Mouse (Mus musculus) layer of hippocampus, adult 8-10 months (tissue): Measurements from ENCODE around the gene Gm4559. TPM values are rescaled to one million over a fixed set of nuclear protein-coding genes. Genes with fewer than 3 reads are reported as not detected.
"Not testable (repeated sequence)": the region's sequence is repeated elsewhere in the genome, so short reads cannot be mapped to it uniquely, and the experiment has no call there.

Experiments
- DNase-seq, 2 experiments: peaks; one replicate each; pipeline ENCODE4 v3.0.0; 2022; ENCODE audit warnings: low spot score in 2 of 2
- total RNA-seq, 4 experiments: library from RNA; stranded (reverse); gene quantifications; 2 replicates each; pipeline ENCODE4 v1.2.4; 2022

Gene Gm4559
- total RNA-seq, 4 experiments from 2014 or later = not detected

GRCm38 (mm10) chr7:142279291-142279690 lies 5.1 kb upstream of the Gm4559 start:
- DNase-seq = not testable (repeated sequence)

GRCm38 (mm10) chr7:142278183-142278582 lies 4.0 kb upstream of the Gm4559 start:
- DNase-seq = peak in 1 of 2 experiments; percentile 49

GRCm38 (mm10) chr7:142258254-142258653 lies 15.9 kb downstream of the Gm4559 start, which contains the start of gene Gm2431:
Gene Gm2431, minus strand, starts transcription at chr7:142258354.
- DNase-seq = not testable (repeated sequence)

GRCm38 (mm10) chr7:142255517-142255916 lies 18.6 kb downstream of the Gm4559 start:
- DNase-seq = peak in 1 of 2 experiments; percentile 23

- DNase-seq = peak; percentile 4 to 12
These were observed 24.3 kb downstream of the Gm4559 start for GRCm38 (mm10) chr7:142249824-142250223.

GRCm38 (mm10) chr7:142240978-142241377 lies 33.2 kb downstream of the Gm4559 start, which contains the start of gene Gm40460:
Gene Gm40460, minus strand, starts transcription at chr7:142241078.
- DNase-seq = no peak

- no peak for DNase-seq
These were observed 42.6 kb downstream of the Gm4559 start for GRCm38 (mm10) chr7:142231540-142231939.

- not testable (repeated sequence) for DNase-seq
These were observed 44.3 kb downstream of the Gm4559 start, which contains the start of gene Krtap5-5 for GRCm38 (mm10) chr7:142229871-142230270. Gene Krtap5-5, minus strand, starts transcription at chr7:142229971.

GRCm38 (mm10) chr7:142224518-142224917 lies 49.6 kb downstream of the Gm4559 start:
- DNase-seq = no peak

Other genes starting within 250 kb of the Gm4559 start
- 10 to 100 TPM; 28.9 to 34.4 (median 30.9) TPM for gene Mob2, start 213.3 kb downstream of the Gm4559 start, total RNA-seq
- gene Dusp8, start 178.5 kb downstream of the Gm4559 start, total RNA-seq = 100 to 1,000 TPM; 103 to 110 (median 106) TPM
- not detected for gene Gm45618, start 153.6 kb downstream of the Gm4559 start, total RNA-seq
- gene Gm39115, start 138.3 kb downstream of the Gm4559 start, total RNA-seq = not detected
- gene Gm45337, start 129.8 kb downstream of the Gm4559 start, total RNA-seq = not detected
- gene Gm29735, start 117.2 kb downstream of the Gm4559 start, total RNA-seq = not detected
- gene Gm4553, start 108.6 kb downstream of the Gm4559 start, total RNA-seq = not detected
- gene Krtap5-2, start 98.4 kb downstream of the Gm4559 start, total RNA-seq = not detected
- gene Gm10153, start 84.0 kb downstream of the Gm4559 start, total RNA-seq = not detected
- gene Krtap5-3, start 73.0 kb downstream of the Gm4559 start, total RNA-seq = not detected
- gene Gm7579, start 62.5 kb downstream of the Gm4559 start, total RNA-seq = not detected
- not detected for gene Krtap5-5, start 44.4 kb downstream of the Gm4559 start, total RNA-seq
- gene Gm40460, start 33.3 kb downstream of the Gm4559 start, total RNA-seq = not detected
- gene Gm2431, start 16.0 kb downstream of the Gm4559 start, total RNA-seq = not detected
- gene Krtap5-1, start 22.8 kb upstream of the Gm4559 start, total RNA-seq = not detected
- gene Krtap5-4, start 29.2 kb upstream of the Gm4559 start, total RNA-seq = not detected
- 10 to 100 TPM; 33.3 to 40.3 (median 35.8) TPM for gene Ifitm10, start 99.4 kb upstream of the Gm4559 start, total RNA-seq
- 10 to 100 TPM in 2 of 4 experiments, 1 to 10 TPM in 2; 2.0 to 27.5 (median 16.4) TPM for gene Gm49369, start 108.3 kb upstream of the Gm4559 start, total RNA-seq
- 1,000 to 10,000 TPM in 2 of 4 experiments, 100 to 1,000 TPM in 2; 302 to 1,974 (median 897) TPM for gene Ctsd, start 113.7 kb upstream of the Gm4559 start, total RNA-seq
- gene Syt8, start 160.5 kb upstream of the Gm4559 start, total RNA-seq = 1 to 10 TPM in 2 of 4 experiments, under 1 TPM in 1, not detected in 1; 0.29 to 2.3 (median 1.9) TPM
- gene Tnni2, start 167.4 kb upstream of the Gm4559 start, total RNA-seq = 1 to 10 TPM; 1.2 to 4.9 (median 2.7) TPM
- 10 to 100 TPM in 2 of 4 experiments, 1 to 10 TPM in 2; 2.2 to 18.3 (median 8.4) TPM for gene Lsp1, start 186.4 kb upstream of the Gm4559 start, total RNA-seq
- gene Tnnt3, start 224.5 kb upstream of the Gm4559 start, total RNA-seq = 1 to 10 TPM in 2 of 4 experiments, not detected in 2; 1.2 to 3.8 TPM